In genomic region chr8:91804403-91805253, GRCm38 (mm10) we compare ENCODE assay signal across 8 mouse cellular contexts. TPM values are rescaled to one million over a fixed set of nuclear protein-coding genes. Genes with fewer than 3 reads are reported as not detected.
DNase-seq lines count a peak whose midpoint lies in the region; ATAC-seq and TF ChIP-seq lines count a peak whose summit lies in the region.

No protein-coding gene starts in this region.

- no peak overlapping the region for H3K27ac ChIP-seq in limb, embryonic 13.5 days
- no peak overlapping the region for H3K27ac ChIP-seq in stomach, embryonic 16.5 days (ENCODE audit: low read length)

- no peak overlapping the region for H3K9ac ChIP-seq in limb, embryonic 13.5 days
- H3K9ac ChIP-seq in stomach, embryonic 16.5 days (ENCODE audit: low read length), result no peak overlapping the region

- peak overlapping the region; percentile 36 for H3K4me3 ChIP-seq in lung, adult 2 months (replicated peaks; ENCODE audit: extremely low read depth, low read depth, low read length)
- H3K4me3 ChIP-seq in limb, embryonic 13.5 days, result peak overlapping the region; percentile 29
- H3K4me3 ChIP-seq in stomach, embryonic 16.5 days (replicated peaks; ENCODE audit: low read length), result no peak overlapping the region; the same call in 1 of the 2 replicates

- ATAC-seq in limb, embryonic 13.5 days (ENCODE audit: low FRiP score, low read depth), result no peak
- ATAC-seq in stomach, embryonic 16.5 days (ENCODE audit: insufficient read depth, low FRiP score), result no peak

- no peaks in the 10 kb centered on the region for H3K36me3 ChIP-seq in limb, embryonic 13.5 days
- H3K36me3 ChIP-seq in stomach, embryonic 16.5 days (ENCODE audit: control insufficient read depth, insufficient read depth, low read length), result no peaks in the 10 kb centered on the region

- 9% methylated on average over 36 of the region's 36 CpGs for WGBS in lung, adult 2 months
- 4% methylated on average over 36 of the region's 36 CpGs for WGBS in limb, embryonic 13.5 days
- 5% methylated on average over 36 of the region's 36 CpGs for WGBS in stomach, embryonic 16.5 days

- peaks cover 5% of the 10 kb centered on the region; the same call in 1 of the 2 replicates for H3K4me1 ChIP-seq in lung, adult 2 months (ENCODE audit: control insufficient read depth, insufficient read depth, low read length)
- peaks cover 53% of the 10 kb centered on the region for H3K4me1 ChIP-seq in limb, embryonic 13.5 days
- H3K4me1 ChIP-seq in stomach, embryonic 16.5 days (ENCODE audit: control insufficient read depth, insufficient read depth, low read length), result peaks cover 12% of the 10 kb centered on the region

- H3K9me3 ChIP-seq in limb, embryonic 13.5 days, result no peaks in the 10 kb centered on the region
- 0 out of 2 replicates have a peak, but pooled peaks cover 3% of the 10 kb centered on the region for H3K9me3 ChIP-seq in stomach, embryonic 16.5 days (replicated peaks; ENCODE audit: control insufficient read depth, low read length)

- H3K27me3 ChIP-seq in limb, embryonic 13.5 days, result peaks cover 99% of the 10 kb centered on the region
- H3K27me3 ChIP-seq in stomach, embryonic 16.5 days (ENCODE audit: control insufficient read depth, insufficient read depth, low read length), result peaks cover 87% of the 10 kb centered on the region

- DNase-seq in lung, adult 2 months, result no peak
- no peak for DNase-seq in lung, postnatal 10 days
- peak; percentile 26 for DNase-seq in forelimb bud, embryonic 11.5 days (ENCODE audit: low read depth, low spot score)
- no peak for DNase-seq in testis, postnatal 14 days (ENCODE audit: low spot score)
- DNase-seq in cerebellum, adult 11-12 months, result no peak
- DNase-seq in layer of hippocampus, adult 11-12 months (ENCODE audit: low spot score), result no peak

- TF ChIP-seq POLR2A in lung, adult 2 months (IDR thresholded peaks at IDR 0.05; ENCODE audit: borderline replicate concordance, extremely low read depth, low read depth, low read length), result peak; percentile 26; the same call in 1 of the 2 replicates

- peak overlapping the region; percentile 58 for H3K4me2 ChIP-seq in limb, embryonic 13.5 days (replicated peaks)
- 0 out of 2 replicates have a peak overlapping the region, but pooled peaks have one; percentile 49 for H3K4me2 ChIP-seq in stomach, embryonic 16.5 days (ENCODE audit: low read depth, low read length)

- TF ChIP-seq CTCF in lung, adult 2 months (IDR thresholded peaks at IDR 0.05; ENCODE audit: insufficient read depth, low read length), result no peak

RNA-seq across cellular contexts. Expression of gene Irx3, which starts 2.8 kb away (rescaled TPM):
- 63.2 and 91.9 TPM in 2 replicates for polyA plus RNA-seq in lung, adult 2 months (2012; rRNA removed)
- 12.1 and 13.3 TPM in 2 replicates for polyA plus RNA-seq in limb, embryonic 13.5 days (2015; fragmentation: Nextera tagmentation; extraction: Ambion mirVana)
- polyA plus RNA-seq in stomach, embryonic 16.5 days (2015; fragmentation: Nextera tagmentation; extraction: Ambion mirVana), result 1.7 and 1.8 TPM in 2 replicates
